Mouse (Mus musculus): ENCODE results near the gene Tmem17. TPM values are rescaled to one million over a fixed set of nuclear protein-coding genes. Genes with fewer than 3 reads are reported as not detected.

The Tmem17 gene
- polyA plus RNA-seq, 2 experiments: 10.4 to 16.4 TPM

DNA sequence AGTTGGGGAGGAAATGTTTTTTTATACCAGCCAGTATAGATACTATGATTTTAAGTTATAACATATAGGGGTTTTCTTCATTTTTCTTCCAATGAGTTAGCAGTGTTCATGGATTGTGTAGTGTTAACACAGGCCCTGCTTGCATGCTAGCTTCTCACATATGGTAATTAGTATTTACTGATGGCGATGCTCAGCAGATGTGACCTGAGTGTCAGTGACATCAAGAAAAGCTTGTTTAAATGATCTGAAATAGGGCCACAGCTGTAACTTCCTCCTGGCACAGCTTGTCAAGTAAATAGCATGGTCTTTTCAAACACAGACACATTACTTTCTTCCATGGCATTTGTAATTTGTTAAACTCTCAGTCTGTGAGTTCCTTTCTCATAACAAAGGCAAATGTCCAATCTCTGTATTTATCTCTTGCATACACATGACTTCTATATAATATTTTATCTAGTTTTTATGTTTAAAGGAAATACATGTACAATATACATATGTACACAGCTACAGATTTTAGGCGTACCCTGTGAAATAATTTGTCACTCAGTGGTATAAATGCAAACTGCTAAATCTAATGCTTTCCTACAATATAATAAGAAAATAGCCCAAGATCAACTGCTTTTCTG is 18.1 kb upstream of the Tmem17 start:
- TF ChIP-seq POLR2A (IDR thresholded peaks at IDR 0.05; ENCODE audit: borderline replicate concordance, extremely low read depth, insufficient read depth, insufficient read length): no peak
- Histone ChIP-seq H3K4me1 (ENCODE audit: control insufficient read depth, insufficient read depth, low read length) (no peaks in the 10 kb centered on the region), H3K4me2 (replicated peaks; ENCODE audit: low read depth, low read length, severe bottlenecking) (no peak overlapping the region), H3K36me3 (ENCODE audit: control insufficient read depth, insufficient read depth, low read length) (no peaks in the 10 kb centered on the region), H3K9ac (ENCODE audit: low read depth, low read length, severe bottlenecking) (no peak overlapping the region), H3K27ac (replicated peaks; ENCODE audit: low read depth, low read length) (no peak overlapping the region), H3K27me3 (ENCODE audit: control insufficient read depth, insufficient read depth, low read length) (no peaks in the 10 kb centered on the region), H3K9me3 (ENCODE audit: control insufficient read depth, low read length) (no peaks in the 10 kb centered on the region), H3K4me3 (replicated peaks; ENCODE audit: low read length) (no peak overlapping the region)
- DNase-seq (ENCODE audit: low spot score) (no peak), ATAC-seq (ENCODE audit: low FRiP score, low read depth) (no peak)
- 81% methylated on average over 2 of the region's 2 CpGs for WGBS

DNA sequence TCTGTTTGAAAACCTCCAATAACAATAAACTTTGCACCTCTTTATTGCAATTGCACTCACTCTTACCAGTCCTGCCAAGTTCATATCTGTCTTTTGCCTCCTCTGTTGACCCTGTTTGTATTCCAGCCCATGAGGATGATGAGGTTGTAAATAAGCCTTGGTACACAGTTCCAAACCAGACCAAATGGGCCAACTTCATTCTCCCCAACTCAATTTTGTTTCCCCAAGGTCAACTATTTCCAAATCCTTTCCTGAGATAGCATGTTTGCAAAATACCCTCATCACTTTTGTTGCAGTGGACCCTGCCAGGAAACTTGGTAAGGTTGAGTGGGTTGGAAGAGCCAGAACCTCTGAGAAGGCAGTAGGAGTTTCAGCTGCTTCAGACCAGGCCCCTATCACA is 16.9 kb upstream of the Tmem17 start:
- Histone ChIP-seq H3K4me2 (replicated peaks; ENCODE audit: low read depth, low read length, severe bottlenecking) (no peak overlapping the region), H3K27me3 (ENCODE audit: control insufficient read depth, insufficient read depth, low read length) (no peaks in the 10 kb centered on the region), H3K36me3 (ENCODE audit: control insufficient read depth, insufficient read depth, low read length) (no peaks in the 10 kb centered on the region), H3K9me3 (ENCODE audit: control insufficient read depth, low read length) (no peaks in the 10 kb centered on the region), H3K9ac (ENCODE audit: low read depth, low read length, severe bottlenecking) (no peak overlapping the region), H3K27ac (replicated peaks; ENCODE audit: low read depth, low read length) (no peak overlapping the region), H3K4me3 (replicated peaks; ENCODE audit: low read length) (no peak overlapping the region), H3K4me1 (ENCODE audit: control insufficient read depth, insufficient read depth, low read length) (no peaks in the 10 kb centered on the region)
- DNase-seq (ENCODE audit: low spot score) (no peak), ATAC-seq (ENCODE audit: low FRiP score, low read depth) (no peak)
- TF ChIP-seq POLR2A (IDR thresholded peaks at IDR 0.05; ENCODE audit: borderline replicate concordance, extremely low read depth, insufficient read depth, insufficient read length): no peak

DNA sequence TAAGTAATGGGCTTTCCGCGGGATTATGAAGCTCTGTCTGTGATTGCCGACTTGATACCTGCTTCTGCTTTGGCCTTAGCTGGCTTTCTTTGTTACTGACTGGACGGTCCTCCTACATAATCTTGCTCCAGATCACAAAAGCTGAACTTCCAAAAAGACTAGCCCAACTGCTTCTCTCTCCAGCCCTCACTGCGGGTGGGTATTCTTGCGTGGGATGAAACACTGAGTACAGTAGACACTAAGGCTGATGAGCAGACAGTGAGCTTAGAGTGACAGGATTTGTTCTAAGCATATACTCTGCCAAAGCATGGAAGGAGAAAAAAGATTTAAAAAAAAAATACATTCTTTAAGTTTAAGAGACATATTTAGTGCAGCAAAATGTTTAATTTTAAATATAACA is 12.5 kb upstream of the Tmem17 start:
- Histone ChIP-seq H3K36me3 (ENCODE audit: control insufficient read depth, insufficient read depth, low read length) (no peaks in the 10 kb centered on the region), H3K27ac (replicated peaks; ENCODE audit: low read depth, low read length) (no peak overlapping the region), H3K27me3 (ENCODE audit: control insufficient read depth, insufficient read depth, low read length) (no peaks in the 10 kb centered on the region), H3K9ac (ENCODE audit: low read depth, low read length, severe bottlenecking) (no peak overlapping the region), H3K4me2 (replicated peaks; ENCODE audit: low read depth, low read length, severe bottlenecking) (no peak overlapping the region), H3K9me3 (ENCODE audit: control insufficient read depth, low read length) (no peaks in the 10 kb centered on the region), H3K4me3 (replicated peaks; ENCODE audit: low read length) (no peak overlapping the region), H3K4me1 (ENCODE audit: control insufficient read depth, insufficient read depth, low read length) (no peaks in the 10 kb centered on the region)
- no peak for ATAC-seq (ENCODE audit: low FRiP score, low read depth)
- TF ChIP-seq POLR2A (IDR thresholded peaks at IDR 0.05; ENCODE audit: borderline replicate concordance, extremely low read depth, insufficient read depth, insufficient read length): no peak
- DNase-seq (ENCODE audit: low spot score): no peak
- WGBS: 90% methylated on average over 6 of the region's 6 CpGs

DNA sequence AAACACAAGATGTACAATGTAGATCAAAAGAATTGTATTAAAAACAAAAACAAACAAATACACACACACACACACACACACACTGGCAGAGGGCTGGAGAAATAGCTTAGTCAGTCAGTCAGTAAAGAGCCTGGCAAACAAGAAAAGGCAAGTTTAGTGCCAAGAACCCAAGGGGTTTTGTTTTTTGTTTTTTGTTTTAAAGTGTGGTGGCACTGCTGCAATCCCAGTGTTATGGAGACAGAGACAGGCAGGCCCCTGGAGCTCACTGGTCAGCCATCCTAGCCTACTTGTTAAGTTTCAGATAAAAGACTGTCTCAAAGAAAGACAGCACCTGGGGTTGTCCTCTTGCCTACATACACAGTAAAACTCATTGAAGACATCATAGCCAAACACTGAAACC is 12.0 kb upstream of the Tmem17 start:
- Histone ChIP-seq H3K36me3 (ENCODE audit: control insufficient read depth, insufficient read depth, low read length) (no peaks in the 10 kb centered on the region), H3K27ac (replicated peaks; ENCODE audit: low read depth, low read length) (no peak overlapping the region), H3K4me3 (replicated peaks; ENCODE audit: low read length) (no peak overlapping the region), H3K9ac (ENCODE audit: low read depth, low read length, severe bottlenecking) (no peak overlapping the region), H3K9me3 (ENCODE audit: control insufficient read depth, low read length) (no peaks in the 10 kb centered on the region), H3K4me1 (ENCODE audit: control insufficient read depth, insufficient read depth, low read length) (no peaks in the 10 kb centered on the region), H3K4me2 (replicated peaks; ENCODE audit: low read depth, low read length, severe bottlenecking) (no peak overlapping the region), H3K27me3 (ENCODE audit: control insufficient read depth, insufficient read depth, low read length) (no peaks in the 10 kb centered on the region)
- ATAC-seq (ENCODE audit: low FRiP score, low read depth) (no peak), DNase-seq (ENCODE audit: low spot score) (no peak)
- no peak for TF ChIP-seq POLR2A (IDR thresholded peaks at IDR 0.05; ENCODE audit: borderline replicate concordance, extremely low read depth, insufficient read depth, insufficient read length)

DNA sequence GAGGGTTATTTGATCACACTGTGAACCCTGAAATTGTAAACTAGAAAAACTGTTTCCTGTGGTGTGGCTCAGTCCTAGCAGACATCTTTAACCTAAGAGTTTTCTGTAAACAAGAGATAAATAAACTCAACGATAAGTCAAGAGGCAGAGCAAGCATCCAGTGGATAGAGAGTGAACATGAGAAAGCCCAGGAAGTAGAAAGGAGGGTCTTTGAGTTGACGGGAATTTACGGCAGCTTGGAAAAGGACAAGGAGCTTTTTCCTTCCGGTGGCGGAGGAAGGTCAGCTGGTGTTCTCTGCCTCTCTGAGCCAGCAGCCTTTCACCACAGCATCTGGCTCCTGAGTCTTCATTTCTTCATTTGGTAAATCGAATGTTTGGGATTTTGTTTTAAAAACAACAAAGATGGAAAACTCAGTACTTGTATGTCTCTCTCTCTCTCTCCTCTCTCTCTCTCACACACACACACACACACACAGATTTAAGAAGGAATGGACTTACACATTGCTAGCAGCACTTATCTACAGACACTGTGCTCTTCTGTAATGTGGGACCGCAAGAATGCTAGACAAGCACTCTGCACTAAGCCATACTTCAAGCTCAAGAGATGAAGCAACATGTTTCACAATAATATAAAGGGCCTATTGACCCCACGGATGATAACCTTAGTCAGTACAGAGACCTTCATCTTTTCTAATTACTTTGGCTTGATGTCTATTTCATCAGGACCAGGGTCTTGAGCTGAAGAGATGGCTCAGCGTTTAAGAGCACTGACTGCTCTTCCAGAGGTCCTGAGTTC is 10.9 kb upstream of the Tmem17 start:
- no peak overlapping the region for H3K9ac ChIP-seq (ENCODE audit: low read depth, low read length, severe bottlenecking)
- whole genome bisulfite sequencing: 68% methylated on average over 9 of the region's 9 CpGs
- DNase-seq (ENCODE audit: low spot score): no peak
- ATAC-seq (ENCODE audit: low FRiP score, low read depth): no peak
- no peaks in the 10 kb centered on the region for H3K9me3 ChIP-seq (ENCODE audit: control insufficient read depth, low read length)
- no peaks in the 10 kb centered on the region for H3K36me3 ChIP-seq (ENCODE audit: control insufficient read depth, insufficient read depth, low read length)
- H3K27me3 ChIP-seq (ENCODE audit: control insufficient read depth, insufficient read depth, low read length): no peaks in the 10 kb centered on the region
- TF ChIP-seq POLR2A (IDR thresholded peaks at IDR 0.05; ENCODE audit: borderline replicate concordance, extremely low read depth, insufficient read depth, insufficient read length): no peak
- H3K27ac ChIP-seq (replicated peaks; ENCODE audit: low read depth, low read length): no peak overlapping the region
- no peak overlapping the region for H3K4me2 ChIP-seq (replicated peaks; ENCODE audit: low read depth, low read length, severe bottlenecking)
- no peaks in the 10 kb centered on the region for H3K4me1 ChIP-seq (ENCODE audit: control insufficient read depth, insufficient read depth, low read length)
- no peak overlapping the region for H3K4me3 ChIP-seq (replicated peaks; ENCODE audit: low read length)
